Mouse (Mus musculus) spleen, adult 2 months (tissue): ENCODE data around the gene Gm19345.

Source experiments
- CTCF ChIP-seq: fragments of 200-500 bp; IDR thresholded peaks from 2 replicates; pipeline ENCODE4 v1.5.1; 2011; ENCODE audit warnings: mild to moderate bottlenecking, inconsistent platforms; ENCODE audit not compliant: insufficient read depth, insufficient read length, insufficient replicate concordance; ENCODE audit errors: extremely low read depth
- POLR2A ChIP-seq: fragments of 200-500 bp; IDR thresholded peaks from 2 replicates; pipeline ENCODE4 v1.6.1; 2011; ENCODE audit warnings: low read depth, low read length, inconsistent platforms

DNA sequence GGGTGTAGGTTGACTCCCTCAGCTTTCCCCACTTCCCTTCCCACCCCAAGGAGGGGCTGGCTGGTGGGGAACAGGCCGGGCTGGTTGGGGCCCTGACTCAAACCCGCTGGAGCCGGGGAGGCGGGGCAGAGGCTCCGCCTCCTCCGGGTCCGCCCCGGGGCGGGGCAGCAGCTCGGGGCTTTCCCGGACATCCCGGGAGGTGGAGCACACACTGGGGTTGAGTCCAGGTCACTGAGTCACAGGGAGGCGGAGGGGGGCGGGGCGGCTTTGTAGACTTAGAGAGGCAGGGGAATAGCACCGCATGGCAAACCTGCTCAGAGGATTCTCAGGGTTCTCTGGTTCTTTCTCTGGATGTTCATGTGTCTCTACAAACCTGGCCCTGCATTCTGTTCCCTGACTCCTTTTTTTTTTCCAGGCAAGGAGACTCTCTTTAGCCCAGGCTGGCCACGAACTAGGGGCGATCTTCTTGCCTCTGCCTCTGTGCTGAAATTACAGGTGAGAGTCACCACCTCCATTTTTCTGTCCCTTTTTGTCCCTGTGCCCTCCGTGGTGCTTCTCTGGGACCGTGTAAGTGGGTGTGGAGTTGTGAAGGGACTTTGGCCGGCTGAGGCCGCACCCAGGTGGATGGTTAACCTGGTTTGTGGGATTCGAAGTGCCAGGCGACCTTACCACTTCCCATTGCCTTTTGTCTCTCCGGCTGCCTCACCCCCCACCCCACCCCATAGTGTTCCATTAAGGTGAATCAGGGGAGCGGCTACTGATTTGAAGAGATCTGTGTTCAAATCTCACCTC lies 27.4 kb upstream of the Gm19345 start:
- no peak for TF ChIP-seq POLR2A
- no peak for TF ChIP-seq CTCF
